Mouse (Mus musculus) heart, adult 2 months (tissue): Measurements from ENCODE around the gene Pnmt.

Source experiments
- CTCF ChIP-seq: fragments of 200-600 bp; IDR thresholded peaks from 2 replicates; pipeline ENCODE4 v1.8.1; 2022; ENCODE audit warnings: antibody characterized with exemption, mild to moderate bottlenecking, moderate library complexity
- EP300 ChIP-seq: fragments of 200-500 bp; IDR thresholded peaks from 2 replicates; pipeline ENCODE4 v1.6.1; 2011; ENCODE audit warnings: low read depth, low read length, control low read depth; ENCODE audit not compliant: insufficient read depth

GRCm38 (mm10) chr11:98356625-98357394 lies 29.4 kb upstream of the Pnmt start:
- TF ChIP-seq EP300, result no peak
- TF ChIP-seq CTCF, result no peak
